Mouse (Mus musculus): ENCODE data around the gene Zfp568. TPM values are rescaled to one million over a fixed set of nuclear protein-coding genes. Genes with fewer than 3 reads are reported as not detected.

The Zfp568 gene
- polyA plus RNA-seq, 1 experiment = 4.4 TPM

DNA sequence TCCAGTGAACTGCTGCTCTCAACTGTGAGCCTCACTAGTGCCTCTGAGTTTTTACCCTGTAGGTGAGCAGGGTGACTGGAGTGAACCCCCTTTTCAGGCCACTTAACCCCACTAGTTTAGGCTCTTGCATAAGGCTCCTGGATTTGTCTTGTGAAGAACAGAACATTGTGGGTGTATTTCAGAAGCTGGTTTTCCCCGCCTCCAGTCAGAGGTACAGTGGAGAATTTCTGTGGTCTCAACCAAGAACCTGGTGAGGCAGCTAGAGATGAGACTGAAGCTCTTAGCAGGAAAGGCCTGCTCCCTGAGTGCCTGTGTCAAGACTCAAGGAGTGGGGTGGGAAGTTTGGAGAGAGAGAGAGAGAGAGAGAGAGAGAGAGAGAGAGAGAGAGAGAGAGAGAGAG lies 23.8 kb downstream of the Zfp568 start:
- Histone ChIP-seq H3K36me3 (ENCODE audit: control insufficient read depth, insufficient read depth, low read length) (no peaks in the 10 kb centered on the region), H3K27ac (ENCODE audit: control insufficient read depth, insufficient read depth, low read length) (no peak overlapping the region), H3K4me3 (ENCODE audit: control insufficient read depth, insufficient read depth, low read length) (no peak overlapping the region), H3K27me3 (ENCODE audit: control insufficient read depth, insufficient read depth, low read length) (no peaks in the 10 kb centered on the region), H3K4me1 (replicated peaks; ENCODE audit: control insufficient read depth, insufficient read depth, low read length) (no peaks in the 10 kb centered on the region; the same call in 1 of the 2 replicates)
- no peak for DNase-seq
- WGBS = 97% methylated on average over 1 of the region's 1 CpGs
- TF ChIP-seq POLR2A (IDR thresholded peaks at IDR 0.05; ENCODE audit: control insufficient read depth, extremely low read depth, insufficient read depth, low read length, poor library complexity) (no peak), CTCF (IDR thresholded peaks at IDR 0.05; ENCODE audit: borderline replicate concordance, control insufficient read depth, extremely low read depth, insufficient read depth, low read length, poor library complexity) (no peak)

DNA sequence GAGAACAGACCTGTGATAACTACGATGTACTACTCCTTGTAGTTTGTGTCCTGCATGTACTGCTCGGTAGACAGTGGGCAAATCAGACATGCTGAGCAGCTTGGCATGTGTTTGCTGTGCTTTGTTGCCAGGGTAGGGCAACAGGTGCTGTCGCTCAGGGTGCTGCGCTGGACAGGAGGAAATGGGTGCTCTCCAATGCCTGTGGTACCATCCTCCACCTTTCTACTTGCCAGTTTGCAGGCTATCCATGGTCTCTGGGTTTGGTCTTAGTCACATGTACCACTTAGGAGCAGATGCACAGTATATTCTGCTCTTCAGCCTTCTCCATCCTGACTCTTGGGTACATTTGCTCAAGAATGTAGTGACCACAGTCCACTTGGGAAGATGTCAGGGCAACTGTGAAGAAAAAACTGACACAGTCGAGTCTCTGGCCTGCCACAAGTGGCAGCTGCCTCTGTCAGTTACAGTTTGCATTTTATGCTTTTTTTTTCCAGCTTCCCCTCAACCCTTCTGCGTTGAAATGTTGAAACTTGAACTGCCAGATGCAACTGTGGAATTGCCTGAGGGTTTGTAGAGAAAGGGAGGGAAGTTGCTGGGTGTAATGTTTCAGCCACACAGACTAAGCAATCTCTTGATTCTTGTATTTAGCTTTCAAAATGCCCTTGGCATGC lies 24.4 kb downstream of the Zfp568 start:
- DNase-seq = no peak
- no peaks in the 10 kb centered on the region for H3K36me3 ChIP-seq (ENCODE audit: control insufficient read depth, insufficient read depth, low read length)
- H3K27ac ChIP-seq (ENCODE audit: control insufficient read depth, insufficient read depth, low read length) = 0 out of 2 replicates have a peak overlapping the region, but pooled peaks have one; percentile 8
- no peak overlapping the region for H3K4me3 ChIP-seq (ENCODE audit: control insufficient read depth, insufficient read depth, low read length)
- H3K27me3 ChIP-seq (ENCODE audit: control insufficient read depth, insufficient read depth, low read length) = no peaks in the 10 kb centered on the region
- WGBS = 85% methylated on average over 6 of the region's 6 CpGs
- TF ChIP-seq POLR2A (IDR thresholded peaks at IDR 0.05; ENCODE audit: control insufficient read depth, extremely low read depth, insufficient read depth, low read length, poor library complexity) (no peak), CTCF (IDR thresholded peaks at IDR 0.05; ENCODE audit: borderline replicate concordance, control insufficient read depth, extremely low read depth, insufficient read depth, low read length, poor library complexity) (no peak)
- no peaks in the 10 kb centered on the region; the same call in 1 of the 2 replicates for H3K4me1 ChIP-seq (replicated peaks; ENCODE audit: control insufficient read depth, insufficient read depth, low read length)

DNA sequence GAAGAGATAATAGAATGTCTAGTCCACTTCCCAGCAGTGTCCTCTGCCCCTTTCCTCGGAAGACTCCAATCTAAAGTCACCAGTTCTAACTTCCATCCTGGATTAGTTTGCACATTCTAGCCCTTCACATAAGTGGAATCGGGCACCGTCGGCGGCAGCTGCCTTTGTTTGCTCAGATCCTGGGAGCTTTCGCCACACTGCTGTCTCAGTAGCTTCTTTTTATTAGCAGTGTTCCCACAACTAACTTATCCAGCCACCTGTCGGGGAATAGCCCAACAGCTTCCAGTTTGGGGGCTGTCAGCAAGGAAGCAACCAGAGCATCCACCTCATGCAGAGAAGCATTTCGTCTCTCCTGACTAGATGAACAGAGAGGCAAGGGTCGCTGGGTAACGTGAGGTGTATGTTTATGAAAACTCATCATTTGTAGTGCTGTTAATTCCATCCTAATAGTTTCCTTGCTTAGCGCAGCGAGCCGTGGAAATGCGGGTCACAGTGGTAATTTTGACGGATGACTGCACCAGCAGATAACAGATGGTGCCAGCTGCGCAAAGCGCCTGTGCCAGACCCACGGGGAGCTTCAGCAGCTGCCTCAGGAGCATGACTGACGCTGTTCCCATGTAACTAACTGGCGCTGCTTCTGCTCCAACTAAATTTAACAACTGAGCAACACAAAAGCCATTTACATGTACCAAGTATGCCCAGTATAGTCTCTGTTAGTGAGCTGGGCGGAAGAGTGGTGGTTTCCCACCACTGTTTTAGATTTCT lies 25.7 kb downstream of the Zfp568 start:
- WGBS = 93% methylated on average over 21 of the region's 21 CpGs
- Histone ChIP-seq H3K4me3 (ENCODE audit: control insufficient read depth, insufficient read depth, low read length) (no peak overlapping the region), H3K27ac (ENCODE audit: control insufficient read depth, insufficient read depth, low read length) (no peak overlapping the region), H3K4me1 (replicated peaks; ENCODE audit: control insufficient read depth, insufficient read depth, low read length) (no peaks in the 10 kb centered on the region; the same call in 1 of the 2 replicates), H3K36me3 (ENCODE audit: control insufficient read depth, insufficient read depth, low read length) (no peaks in the 10 kb centered on the region), H3K27me3 (ENCODE audit: control insufficient read depth, insufficient read depth, low read length) (no peaks in the 10 kb centered on the region)
- TF ChIP-seq CTCF (IDR thresholded peaks at IDR 0.05; ENCODE audit: borderline replicate concordance, control insufficient read depth, extremely low read depth, insufficient read depth, low read length, poor library complexity) (no peak), POLR2A (IDR thresholded peaks at IDR 0.05; ENCODE audit: control insufficient read depth, extremely low read depth, insufficient read depth, low read length, poor library complexity) (no peak)
- no peak for DNase-seq

DNA sequence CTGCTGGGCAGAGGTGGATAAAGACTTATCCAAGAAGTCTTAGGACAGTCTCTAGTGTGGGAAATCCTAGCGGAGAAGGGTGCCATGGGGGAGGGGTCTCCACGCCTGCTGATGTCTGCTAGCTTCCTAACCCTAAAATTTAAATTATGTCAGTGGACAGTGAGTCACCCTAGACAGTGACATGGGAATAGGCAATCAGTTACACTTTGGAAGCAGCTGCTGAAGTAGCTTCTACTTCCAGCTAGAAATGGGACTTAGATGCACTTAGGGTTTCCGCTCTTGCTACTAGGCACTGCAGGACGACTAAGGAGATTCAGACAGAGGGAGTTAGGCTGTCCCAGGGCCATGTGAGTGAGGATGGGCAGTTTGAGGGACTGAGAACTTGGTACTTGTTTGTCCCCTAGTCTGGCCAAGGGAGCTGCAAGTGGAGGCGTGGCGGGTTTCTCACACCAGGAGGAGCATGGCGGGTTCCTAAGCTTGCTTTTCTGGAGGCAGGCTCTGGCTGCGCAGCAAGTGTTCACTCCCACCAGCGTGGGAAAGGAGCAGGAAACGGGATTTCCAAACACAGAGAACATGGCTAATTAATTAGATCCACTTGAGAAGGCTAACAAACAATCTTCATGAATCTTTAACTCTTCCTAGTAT lies 26.9 kb downstream of the Zfp568 start:
- Histone ChIP-seq H3K4me1 (replicated peaks; ENCODE audit: control insufficient read depth, insufficient read depth, low read length) (no peaks in the 10 kb centered on the region; the same call in 1 of the 2 replicates), H3K27ac (ENCODE audit: control insufficient read depth, insufficient read depth, low read length) (no peak overlapping the region), H3K4me3 (ENCODE audit: control insufficient read depth, insufficient read depth, low read length) (no peak overlapping the region), H3K27me3 (ENCODE audit: control insufficient read depth, insufficient read depth, low read length) (no peaks in the 10 kb centered on the region), H3K36me3 (ENCODE audit: control insufficient read depth, insufficient read depth, low read length) (no peaks in the 10 kb centered on the region)
- DNase-seq = no peak
- WGBS = 92% methylated on average over 10 of the region's 10 CpGs
- TF ChIP-seq CTCF (IDR thresholded peaks at IDR 0.05; ENCODE audit: borderline replicate concordance, control insufficient read depth, extremely low read depth, insufficient read depth, low read length, poor library complexity) (no peak), POLR2A (IDR thresholded peaks at IDR 0.05; ENCODE audit: control insufficient read depth, extremely low read depth, insufficient read depth, low read length, poor library complexity) (no peak)

DNA sequence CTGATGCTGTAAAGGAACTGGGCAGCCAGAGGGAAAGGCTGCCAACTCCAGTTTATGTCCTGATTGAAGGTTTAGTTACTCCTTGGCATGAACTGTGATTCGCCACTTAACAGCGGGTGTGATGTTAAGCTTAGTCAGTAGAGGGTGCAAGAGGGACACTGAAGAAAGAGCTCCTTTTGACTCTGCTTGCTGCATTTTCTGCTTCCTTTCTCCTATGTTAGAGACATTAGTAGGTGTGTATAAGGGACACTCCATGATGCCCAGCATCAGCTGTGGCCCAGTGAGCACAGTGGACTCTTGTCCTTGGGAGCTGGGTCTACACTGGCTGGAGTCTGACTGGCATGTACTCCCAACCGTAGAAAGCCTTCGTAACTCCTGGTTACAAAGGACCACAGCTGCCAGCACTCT lies 29.2 kb downstream of the Zfp568 start:
- 78% methylated on average over 4 of the region's 4 CpGs for WGBS
- H3K36me3 ChIP-seq (ENCODE audit: control insufficient read depth, insufficient read depth, low read length) = no peaks in the 10 kb centered on the region
- H3K27ac ChIP-seq (ENCODE audit: control insufficient read depth, insufficient read depth, low read length) = no peak overlapping the region
- TF ChIP-seq CTCF (IDR thresholded peaks at IDR 0.05; ENCODE audit: borderline replicate concordance, control insufficient read depth, extremely low read depth, insufficient read depth, low read length, poor library complexity) = no peak
- TF ChIP-seq POLR2A (IDR thresholded peaks at IDR 0.05; ENCODE audit: control insufficient read depth, extremely low read depth, insufficient read depth, low read length, poor library complexity) = no peak
- H3K4me1 ChIP-seq (replicated peaks; ENCODE audit: control insufficient read depth, insufficient read depth, low read length) = no peaks in the 10 kb centered on the region; the same call in 1 of the 2 replicates
- H3K4me3 ChIP-seq (ENCODE audit: control insufficient read depth, insufficient read depth, low read length) = no peak overlapping the region
- DNase-seq = peak; percentile 56
- H3K27me3 ChIP-seq (ENCODE audit: control insufficient read depth, insufficient read depth, low read length) = no peaks in the 10 kb centered on the region

DNA sequence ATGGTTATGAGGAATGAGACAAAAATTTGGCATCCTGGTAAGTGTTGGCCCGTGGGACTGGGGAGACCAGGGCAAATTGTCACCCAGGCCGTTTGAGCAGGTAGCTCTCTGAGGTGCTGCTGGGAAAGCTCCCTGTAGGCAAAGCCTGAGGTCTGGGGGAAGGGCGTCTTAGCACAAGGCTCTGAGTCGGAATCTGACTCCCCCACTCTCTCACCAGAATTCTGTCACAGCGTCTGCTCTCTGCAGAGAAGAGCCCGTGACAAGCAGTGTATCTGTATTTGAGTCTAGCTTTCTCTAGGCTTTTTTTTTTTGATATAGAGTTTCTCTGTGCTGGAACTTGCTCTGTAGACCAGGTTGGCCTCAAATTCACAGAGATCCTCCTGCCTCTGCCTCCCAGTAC lies 33.5 kb downstream of the Zfp568 start:
- Histone ChIP-seq H3K4me1 (replicated peaks; ENCODE audit: control insufficient read depth, insufficient read depth, low read length) (no peaks in the 10 kb centered on the region), H3K27ac (ENCODE audit: control insufficient read depth, insufficient read depth, low read length) (no peak overlapping the region), H3K36me3 (ENCODE audit: control insufficient read depth, insufficient read depth, low read length) (peaks cover 7% of the 10 kb centered on the region), H3K4me3 (ENCODE audit: control insufficient read depth, insufficient read depth, low read length) (no peak overlapping the region), H3K27me3 (ENCODE audit: control insufficient read depth, insufficient read depth, low read length) (no peaks in the 10 kb centered on the region)
- DNase-seq = no peak
- TF ChIP-seq CTCF (IDR thresholded peaks at IDR 0.05; ENCODE audit: borderline replicate concordance, control insufficient read depth, extremely low read depth, insufficient read depth, low read length, poor library complexity) = no peak
- TF ChIP-seq POLR2A (IDR thresholded peaks at IDR 0.05; ENCODE audit: control insufficient read depth, extremely low read depth, insufficient read depth, low read length, poor library complexity) = no peak
- WGBS = 94% methylated on average over 6 of the region's 6 CpGs

Data from thymus, adult 2 months (tissue).